Mouse (Mus musculus): ENCODE data around the gene Pde9a.

Pde9a gene

DNA sequence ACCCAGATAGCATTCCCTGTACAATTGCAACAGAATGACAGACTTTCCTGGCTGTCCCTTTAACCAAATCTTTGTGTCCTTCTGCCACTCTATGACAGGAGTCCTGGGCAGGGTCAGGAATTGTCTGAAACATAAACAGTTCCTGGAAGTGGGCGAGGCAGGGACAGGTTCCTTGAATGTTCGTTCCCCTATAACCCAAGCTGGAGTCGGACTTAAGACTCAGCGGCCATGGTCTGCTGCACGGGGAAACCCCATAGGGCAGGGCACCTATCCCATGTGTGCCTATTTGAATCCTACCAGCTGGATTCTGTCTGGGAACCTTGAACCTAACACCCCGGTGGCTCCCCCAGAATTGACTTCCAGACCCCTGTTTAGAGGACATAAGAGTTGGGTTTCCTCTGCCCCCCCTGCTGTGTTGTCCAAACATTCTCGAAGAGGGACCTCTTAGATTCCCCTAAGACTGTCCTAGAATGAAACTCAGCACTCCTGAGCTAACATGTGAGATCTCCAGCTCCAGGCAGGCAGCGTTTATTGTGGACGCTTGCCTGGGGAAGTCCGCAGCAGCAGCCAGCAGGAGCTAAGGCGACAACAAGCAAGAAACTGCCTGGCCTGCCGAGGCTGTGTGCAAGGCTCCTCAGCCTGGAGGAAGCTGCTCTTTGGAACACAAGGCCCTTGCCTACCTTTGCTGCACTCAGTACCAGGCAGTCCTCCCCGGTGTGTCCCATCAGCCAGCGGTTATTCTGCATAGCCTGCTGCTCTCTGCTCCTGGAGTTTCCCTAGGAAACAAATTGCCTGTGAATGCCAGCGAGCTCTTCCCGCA lies 48.2 kb downstream of the Pde9a start:
- DNase-seq (ENCODE audit: low spot score), result no peak

DNA sequence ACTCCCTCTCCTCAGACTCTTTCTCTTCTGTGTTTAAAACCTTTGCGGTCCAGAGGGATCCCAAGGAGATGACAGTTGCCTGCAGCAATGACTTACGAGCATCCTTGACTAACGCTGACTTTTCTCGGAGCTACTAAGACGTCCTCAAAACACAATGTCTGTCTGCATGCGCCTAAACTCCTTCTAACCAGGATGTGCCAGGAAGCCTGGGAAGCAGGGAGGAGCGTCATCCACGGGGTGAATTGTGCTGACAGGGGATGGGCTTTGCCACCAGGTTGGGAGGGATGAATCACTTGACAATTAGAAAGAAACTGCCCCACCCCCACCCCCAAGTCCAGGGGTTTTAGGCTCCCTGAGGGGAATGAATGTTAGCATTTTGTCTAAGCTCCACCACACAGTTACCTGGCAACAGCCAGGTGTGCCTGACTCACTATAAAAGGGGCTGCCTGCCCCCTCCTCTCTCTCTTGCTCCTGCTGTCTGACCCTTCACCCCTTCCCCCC lies 48.9 kb downstream of the Pde9a start:
- DNase-seq (ENCODE audit: low spot score), result no peak

DNA sequence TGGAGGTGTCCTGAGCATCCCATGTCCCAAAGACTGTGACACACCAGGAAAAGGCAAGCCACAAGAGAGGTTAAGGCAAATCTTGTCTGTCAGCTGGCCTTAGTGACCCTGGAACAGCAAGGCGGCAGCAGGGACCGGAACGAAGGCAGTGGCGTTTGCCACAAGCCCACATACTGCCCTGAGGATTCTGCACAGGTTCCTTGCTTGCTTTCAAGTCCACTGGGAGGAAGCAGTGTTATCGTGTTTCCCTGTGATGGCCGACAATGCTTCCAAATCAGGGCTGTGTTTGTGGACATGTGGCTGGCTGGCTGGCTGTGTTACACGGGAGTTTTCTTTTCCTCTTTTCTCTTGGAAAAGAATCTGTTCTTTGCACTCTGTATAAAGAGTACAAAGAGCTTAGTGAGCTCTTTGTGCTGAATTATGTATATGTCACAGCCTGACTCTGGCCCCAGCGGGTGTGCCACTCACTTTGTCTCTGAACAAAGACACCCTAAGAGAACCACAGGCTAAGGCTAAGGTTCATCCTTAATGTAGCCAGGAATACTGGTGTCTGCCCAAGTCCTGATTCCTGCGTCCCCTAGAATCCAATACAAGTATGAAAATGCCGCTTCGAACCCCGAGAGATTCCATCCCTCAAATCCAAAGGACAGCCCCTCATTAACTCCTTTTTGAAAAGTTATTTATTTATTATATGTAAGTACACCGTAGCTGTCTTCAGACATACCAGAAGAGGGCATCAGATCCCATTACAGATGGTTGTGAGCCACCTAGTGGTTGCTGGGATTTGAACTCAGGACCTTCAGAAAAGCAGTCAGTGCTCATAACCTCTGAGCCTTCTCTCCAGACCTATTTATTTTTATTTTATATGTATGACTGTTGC lies 50.2 kb downstream of the Pde9a start:
- DNase-seq (ENCODE audit: low spot score), result no peak

DNA sequence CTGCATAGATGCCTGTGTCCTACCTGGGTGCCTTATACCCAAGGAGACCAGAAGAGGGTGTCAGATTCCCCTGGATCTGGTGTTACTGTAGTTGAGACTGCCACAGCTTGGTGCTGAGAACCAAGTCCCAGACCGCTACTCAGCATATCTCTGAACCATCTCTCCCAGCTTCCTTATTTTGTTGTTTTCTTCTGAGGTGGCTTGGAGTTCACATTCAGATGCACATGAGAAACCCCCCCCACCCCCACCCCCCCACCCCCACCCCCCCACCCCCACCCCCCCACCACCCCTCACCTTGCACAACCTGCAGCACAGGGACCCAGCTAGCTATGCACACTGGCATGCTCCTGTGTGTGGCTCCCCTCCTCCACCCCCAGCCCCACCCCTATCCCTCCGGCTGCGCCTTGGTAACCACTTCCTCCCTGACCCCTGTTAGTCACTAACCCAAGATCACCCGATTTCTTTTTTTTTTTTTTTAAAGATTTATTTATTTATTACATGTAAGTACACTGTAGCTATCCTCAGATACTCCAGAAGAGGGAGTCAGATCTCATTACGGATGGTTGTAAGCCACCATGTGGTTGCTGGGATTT lies 50.9 kb downstream of the Pde9a start:
- DNase-seq (ENCODE audit: low spot score), result no peak

DNA sequence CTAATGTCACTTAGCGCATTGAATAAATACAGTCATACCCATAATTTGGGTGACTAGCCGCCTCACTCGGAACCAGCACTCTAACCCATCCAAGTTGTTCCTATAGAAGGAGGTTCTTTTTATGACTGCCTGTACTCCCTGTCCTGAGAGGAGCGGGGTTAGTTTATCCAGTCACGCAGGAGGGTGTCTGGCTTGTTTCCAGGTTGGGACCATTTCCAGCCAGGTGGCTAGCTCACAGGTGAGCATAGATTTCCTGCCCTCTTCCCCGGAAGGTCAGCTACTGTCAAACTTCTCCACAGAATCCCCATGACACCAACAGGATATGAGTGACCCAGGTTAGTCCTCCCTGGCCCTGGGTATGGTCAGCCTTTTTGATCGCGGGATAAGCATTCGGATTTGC lies 51.5 kb downstream of the Pde9a start:
- no peak for DNase-seq (ENCODE audit: low spot score)

DNA sequence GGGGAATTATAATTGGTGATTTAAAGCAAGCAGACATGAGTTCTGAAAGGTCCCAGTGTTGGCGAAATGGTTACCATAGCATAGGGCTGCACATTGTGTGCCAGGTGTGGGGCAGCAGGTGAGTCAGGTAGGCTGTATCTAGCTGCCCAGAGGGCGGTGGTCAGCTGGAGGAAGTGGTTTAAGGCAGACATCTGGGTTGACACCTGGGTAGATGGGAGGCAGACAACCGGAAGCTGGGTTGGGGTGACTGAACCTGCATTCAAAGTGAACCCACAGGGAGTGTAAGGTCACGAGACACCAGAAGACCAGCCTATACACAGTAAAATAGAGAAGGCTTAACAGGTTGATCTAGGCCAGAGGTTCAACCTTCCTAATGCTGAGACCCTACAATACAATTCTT lies 54.0 kb downstream of the Pde9a start:
- DNase-seq (ENCODE audit: low spot score), result no peak

DNA sequence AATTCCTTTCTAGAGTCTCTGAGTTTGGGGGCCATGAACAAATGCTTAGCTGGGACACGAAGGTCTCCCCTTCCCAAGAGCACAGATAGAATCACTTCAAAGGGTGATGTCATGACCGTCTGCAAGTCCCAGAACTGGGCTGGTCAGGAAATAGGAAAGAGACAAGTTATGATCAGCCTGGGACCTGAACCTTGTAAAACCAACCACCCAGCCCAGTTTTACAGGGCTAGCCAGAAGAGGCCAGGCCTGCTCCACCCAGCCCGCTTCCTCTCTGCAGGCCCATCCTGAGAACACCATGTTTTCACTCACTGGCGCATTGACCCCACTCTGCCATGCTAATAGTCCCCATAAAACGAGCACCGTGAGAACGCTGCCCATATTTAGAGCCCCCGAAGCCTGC lies 56.5 kb downstream of the Pde9a start:
- DNase-seq (ENCODE audit: low spot score), result no peak

DNA sequence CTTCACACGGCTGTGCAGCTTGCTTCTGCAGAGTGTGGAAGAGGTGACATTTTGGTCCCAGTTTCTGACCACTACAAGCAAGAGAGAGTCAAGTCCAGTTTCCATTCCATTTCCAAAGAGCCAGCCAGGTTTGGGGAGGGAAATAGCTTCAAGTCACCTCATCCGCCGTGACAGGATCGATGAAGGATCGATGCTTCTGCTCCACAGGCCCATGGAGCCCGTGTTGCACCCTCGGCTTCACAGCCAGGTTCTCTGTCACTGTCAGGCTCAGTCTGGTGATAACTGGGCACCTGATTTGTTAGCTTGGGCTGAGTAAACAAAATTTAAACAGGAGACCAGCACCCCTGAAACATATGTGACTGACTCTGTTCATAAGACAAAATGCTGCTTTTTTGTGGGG lies 58.2 kb downstream of the Pde9a start:
- DNase-seq (ENCODE audit: low spot score), result no peak

DNA sequence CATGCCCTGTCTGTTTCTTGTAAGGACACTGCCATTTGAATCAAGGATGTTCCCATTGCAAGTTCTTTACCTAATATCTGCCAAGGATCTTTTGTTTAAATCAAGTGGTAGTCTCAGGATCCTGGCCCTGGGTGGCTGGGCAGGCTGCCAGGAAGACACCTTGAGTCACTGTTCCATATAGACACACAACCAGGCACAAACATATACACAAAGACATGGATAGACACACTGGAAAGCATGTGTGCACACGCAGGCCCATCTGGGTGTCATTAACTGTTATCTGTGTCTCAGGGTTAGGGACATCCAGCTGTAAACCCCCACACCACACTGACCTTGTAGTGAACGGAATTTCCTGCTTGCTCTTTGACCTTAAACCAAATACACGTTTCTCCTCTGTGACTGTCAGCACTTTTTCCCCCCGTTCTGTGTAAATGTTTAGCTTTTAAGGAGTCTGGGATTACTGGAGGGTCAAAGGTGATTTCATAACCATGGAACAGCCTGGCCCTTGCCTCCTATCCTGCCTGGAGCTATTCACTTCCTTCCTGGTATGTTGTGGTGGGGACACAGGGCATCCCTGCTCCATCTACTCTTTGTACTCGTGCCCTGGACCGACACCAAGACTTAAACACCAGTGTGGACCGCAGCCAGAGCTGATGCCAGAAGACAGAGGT lies 59.2 kb downstream of the Pde9a start:
- no peak for DNase-seq (ENCODE audit: low spot score)

DNA sequence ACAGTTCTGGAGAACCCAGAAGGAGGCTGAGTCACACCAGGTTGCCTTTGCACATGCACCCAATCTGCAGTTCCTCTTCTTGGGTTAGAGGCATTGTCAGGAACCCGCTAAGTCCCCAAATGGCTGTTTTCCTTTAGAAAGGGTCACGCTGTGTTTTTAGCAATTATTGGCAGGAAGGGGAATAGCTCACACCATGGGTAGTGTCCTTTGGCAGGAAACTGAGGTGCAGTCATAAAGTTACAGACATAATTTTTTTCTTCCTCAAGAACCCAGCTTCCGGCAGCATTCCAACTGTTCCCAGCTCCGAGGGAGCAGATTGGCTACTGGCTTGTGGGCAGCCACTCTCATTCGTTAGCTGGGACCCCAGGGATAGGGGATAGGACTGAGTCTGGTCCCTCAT lies 61.8 kb downstream of the Pde9a start:
- DNase-seq (ENCODE audit: low spot score), result no peak

DNA sequence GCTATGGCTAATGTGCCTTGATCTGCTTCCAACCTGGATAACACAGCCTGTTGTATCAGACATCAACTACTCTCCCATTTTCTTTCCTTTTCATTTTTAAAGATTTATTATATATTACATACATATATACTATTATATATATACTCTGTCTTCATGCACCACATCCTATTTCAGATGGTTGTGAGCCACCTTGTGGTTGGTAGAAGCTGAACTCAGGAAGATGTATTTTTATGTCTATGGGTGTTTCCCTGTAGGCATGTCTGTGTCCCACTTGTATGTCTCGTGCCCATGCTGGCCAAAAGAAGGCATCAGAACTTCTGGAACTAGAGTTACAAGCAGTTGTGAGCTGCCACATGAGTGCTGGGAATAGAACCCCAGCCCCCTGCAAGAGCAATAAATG lies 62.5 kb downstream of the Pde9a start:
- DNase-seq (ENCODE audit: low spot score), result no peak

DNA sequence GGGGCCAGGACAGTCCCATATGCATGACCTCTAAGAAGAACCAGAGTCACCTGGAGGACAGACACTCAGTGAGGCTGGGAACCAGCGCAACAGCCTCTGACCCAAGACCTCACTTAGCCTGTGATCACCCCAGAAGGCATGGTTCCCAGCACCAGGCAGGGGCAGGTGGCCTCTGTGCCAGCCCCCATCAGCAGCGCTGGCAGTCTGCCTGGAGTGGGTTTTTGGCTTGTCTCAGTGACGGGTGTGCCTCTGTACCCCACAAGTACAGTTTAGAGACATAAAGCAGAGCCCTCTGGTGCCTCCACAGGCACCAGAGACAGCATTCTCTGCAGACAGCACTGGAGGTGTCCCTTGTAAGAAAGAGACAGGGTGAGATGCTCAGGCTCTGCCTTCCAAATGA lies 64.2 kb downstream of the Pde9a start:
- DNase-seq (ENCODE audit: low spot score), result no peak

DNA sequence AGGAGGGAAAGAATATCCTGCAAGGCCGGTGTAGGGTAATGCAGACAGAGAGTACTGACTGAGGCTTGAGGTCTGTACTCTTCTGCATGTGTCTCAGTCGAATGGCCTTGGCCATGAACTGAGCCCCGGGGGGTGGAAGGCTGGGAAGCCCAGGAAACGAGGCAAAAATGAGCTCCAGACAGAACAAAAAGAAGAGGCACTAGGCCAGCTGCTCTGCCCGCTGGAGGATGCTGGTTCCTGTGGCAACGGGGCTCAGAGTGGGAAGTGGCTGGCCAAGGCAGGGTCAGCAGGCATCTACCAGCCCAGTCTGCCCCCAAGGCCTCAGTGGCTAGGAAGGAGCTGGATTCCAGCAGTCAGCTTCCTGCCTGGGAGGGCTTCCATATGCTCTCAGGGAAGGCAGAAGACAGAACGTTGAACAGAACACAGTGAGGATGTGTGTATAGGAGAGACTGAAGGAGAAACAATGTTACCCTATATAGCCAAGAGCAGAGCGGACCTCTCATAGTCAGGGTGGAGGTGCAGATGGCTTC lies 65.2 kb downstream of the Pde9a start:
- DNase-seq (ENCODE audit: low spot score), result no peak

DNA sequence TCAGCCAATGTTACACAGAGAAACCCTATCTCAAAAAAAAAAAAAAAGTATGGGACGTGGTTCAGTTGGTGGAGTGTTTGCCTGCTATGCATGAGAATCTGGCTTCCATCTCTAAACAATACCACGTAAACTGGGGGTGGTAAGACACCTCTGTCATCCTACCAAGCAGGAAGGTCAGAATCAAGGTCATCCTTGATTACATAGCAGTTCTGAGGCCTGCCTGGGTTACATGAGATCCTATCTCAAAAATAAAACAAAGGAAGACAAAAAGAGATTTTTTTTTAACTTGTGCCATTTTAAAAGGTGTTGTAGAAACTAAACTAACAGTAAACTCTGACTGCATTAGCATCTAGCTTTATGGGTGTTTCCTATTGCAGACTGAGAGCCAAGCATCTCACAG lies 66.8 kb downstream of the Pde9a start:
- DNase-seq (ENCODE audit: low spot score), result no peak

DNA sequence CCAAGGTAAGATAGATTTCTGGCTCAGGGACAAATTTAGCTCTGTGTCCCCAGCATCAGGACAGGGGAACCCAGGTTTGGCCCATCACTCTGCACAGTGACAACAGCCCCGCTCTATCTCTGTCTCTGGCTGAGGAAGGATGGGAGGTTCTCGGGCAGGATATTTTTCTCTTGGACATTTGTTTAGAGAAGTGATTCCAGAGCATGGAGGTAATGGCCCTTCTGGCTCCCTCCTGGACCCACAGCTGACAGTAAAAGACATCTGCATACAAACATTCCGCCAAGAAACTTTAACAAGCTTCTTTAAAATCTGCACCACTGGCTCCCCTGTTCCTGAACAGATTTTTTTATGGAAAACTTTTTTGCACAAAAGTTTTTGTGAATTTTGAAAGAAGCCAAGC lies 67.5 kb downstream of the Pde9a start:
- no peak for DNase-seq (ENCODE audit: low spot score)

DNA sequence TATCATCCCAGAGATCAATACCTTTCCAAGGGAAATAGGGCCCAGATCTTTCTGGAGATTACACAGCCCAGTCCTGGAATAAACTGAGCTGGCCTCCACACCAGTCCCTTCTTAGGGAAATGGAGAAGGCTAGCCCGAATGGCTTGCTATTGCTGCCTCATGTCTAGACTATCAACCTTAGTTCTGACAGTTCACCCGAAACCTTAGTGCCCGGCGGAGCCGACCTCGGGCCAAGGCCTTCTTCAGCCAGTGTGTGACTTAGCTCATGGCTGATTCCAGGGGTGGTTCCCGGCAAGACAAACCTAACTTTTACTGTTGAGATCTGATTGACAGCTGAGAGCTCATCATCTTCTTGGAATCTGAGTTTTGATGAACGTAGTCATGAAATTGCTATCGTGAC lies 68.0 kb downstream of the Pde9a start:
- DNase-seq (ENCODE audit: low spot score), result no peak

DNA sequence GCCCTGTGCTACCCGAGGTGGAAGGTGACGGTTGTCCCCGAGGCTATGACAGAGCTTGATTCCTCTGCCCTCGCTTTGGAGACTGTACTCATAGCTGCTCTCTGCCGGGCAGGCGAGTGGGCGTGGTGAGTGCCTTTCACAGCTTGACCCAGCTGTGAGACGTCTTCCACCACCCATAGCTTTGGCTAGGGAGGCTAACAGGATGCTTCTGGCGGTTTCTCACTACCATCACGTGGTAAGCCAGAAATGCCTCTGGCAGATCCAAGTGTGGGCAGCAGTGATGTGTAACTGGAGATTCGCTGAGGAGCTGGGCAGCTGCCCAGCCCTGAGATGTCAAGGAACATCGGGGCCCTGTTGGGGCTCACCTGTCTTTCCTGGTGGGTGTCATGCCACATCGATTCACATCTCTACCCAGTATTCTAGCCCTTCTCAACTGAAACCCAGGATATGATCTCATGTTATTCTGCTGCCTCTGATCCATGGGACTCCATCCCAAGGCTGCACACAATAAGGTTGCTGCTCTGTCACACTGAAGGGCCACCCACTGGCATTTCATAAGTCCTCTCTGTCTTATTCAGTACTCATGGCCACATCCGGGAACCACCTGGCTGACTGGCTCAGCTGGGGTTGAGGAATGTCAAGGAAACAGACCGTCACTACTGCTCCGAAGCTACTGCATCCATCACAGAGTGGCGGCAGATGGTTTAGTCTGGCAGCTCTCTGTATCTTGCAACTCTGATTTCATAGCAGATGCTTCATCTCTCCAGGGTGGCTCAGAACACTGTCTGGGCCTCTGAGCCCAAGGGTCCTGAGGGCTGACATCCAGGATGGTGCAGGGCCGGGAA lies 70.9 kb downstream of the Pde9a start:
- no peak for DNase-seq (ENCODE audit: low spot score)

DNA sequence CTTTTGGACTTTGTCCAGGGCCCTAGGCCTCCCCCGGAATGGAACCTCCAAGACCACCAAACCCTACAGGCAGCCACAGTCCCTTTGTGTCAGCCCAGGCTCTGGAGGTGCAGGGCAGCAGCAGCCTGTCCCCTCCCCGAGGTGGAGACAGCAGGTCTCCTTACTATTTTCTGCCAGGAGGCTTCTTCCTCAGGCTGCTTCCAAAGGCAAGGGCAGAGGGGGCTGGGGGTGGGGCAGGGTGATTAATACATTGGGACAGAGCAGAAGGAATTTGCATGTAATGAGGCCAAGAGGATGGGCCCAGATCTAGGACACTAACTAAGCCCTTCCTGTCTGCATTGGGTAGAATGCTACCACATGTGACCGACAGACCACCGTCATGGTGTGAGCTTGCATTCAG lies 74.4 kb downstream of the Pde9a start:
- no peak for DNase-seq (ENCODE audit: low spot score)

DNA sequence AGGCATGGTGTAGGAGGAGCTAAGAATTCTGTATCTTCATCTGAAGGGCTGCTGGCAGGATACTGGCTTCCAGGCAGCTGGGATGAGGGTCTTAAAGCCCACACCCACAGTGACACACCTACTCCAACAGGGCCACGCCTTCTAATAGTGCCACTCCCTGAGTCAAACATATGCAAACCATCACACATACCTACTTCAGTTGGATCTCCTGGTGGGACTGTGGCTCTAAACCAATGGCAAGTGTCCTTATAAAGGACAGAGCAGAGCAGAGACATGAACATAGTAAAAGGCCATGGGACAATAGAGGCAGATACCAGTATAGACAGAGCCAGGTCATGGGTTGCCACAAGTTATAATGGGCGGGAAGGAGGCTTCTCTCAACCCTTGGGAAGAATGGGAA lies 76.5 kb downstream of the Pde9a start:
- DNase-seq (ENCODE audit: low spot score), result no peak

DNA sequence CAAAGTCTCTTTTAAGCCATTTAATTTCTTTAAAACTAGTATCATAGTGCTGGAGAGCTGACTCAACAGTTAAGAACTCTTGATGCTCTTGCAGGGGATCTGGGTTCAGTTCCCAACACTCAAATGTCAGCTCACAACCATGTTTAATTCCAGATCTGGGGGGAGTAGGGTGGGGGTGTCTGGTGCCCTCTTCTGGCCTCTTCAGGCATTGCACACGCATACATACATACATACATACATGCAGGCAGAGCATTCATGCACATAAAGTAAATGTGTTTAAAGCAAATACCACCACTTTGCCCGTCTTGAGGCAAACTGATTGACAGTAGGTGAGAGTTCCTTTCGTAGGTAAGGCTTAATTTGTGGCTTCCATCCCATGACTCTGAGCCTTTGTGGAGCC lies 80.8 kb downstream of the Pde9a start:
- no peak for DNase-seq (ENCODE audit: low spot score)

DNA sequence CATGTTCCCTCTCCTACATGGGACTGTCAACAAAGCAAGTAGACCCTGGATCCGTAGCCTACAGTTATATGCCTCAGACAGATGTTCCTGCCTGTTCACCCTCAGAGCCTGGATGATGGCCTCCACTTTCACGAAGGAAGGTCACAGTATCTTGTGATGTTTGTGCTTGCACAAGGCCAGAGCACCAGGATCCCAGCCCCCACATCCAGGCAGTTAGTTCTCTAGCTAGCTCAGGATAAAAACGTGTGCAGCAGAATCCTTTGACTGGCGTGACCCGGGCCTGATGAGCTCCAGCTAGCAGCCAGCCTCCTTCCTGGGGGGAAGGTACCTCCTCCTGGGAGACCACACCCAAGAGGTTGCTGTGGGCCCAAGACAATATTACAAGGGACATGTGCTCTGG lies 82.5 kb downstream of the Pde9a start:
- DNase-seq (ENCODE audit: low spot score), result no peak
